Mouse (Mus musculus) kidney, adult 10 weeks (tissue): ENCODE measurements around the gene Fgfr1op2. TPM values are rescaled to one million over a fixed set of nuclear protein-coding genes. Genes with fewer than 3 reads are reported as not detected.

Experiments used
- polyA plus RNA-seq: library from polyadenylated mRNA; stranded (reverse); fragments of 350-450 nt; fragmentation: Illumina TruSeq; extraction: RNeasy Lipid Tissue Mini Kit (QIAGEN cat#74804); gene quantifications from one replicate; pipeline ENCODE4 v1.2.3, GENCODE M21; 2014; ENCODE audit warnings: low read depth, low replicate concordance

Fgfr1op2 gene
- 148 TPM for polyA plus RNA-seq

GRCm38 (mm10) chr6:146576903-146577302, at the start of gene Fgfr1op2:
Fgfr1op2 (plus strand) TSS chr6:146577203.

GRCm38 (mm10) chr6:146577310-146578109, 507 bp downstream of the Fgfr1op2 start, which contains the start of gene Ints13:
Ints13 (minus strand) TSS chr6:146577835.

GRCm38 (mm10) chr6:146642276-146643183, 65.5 kb downstream of the Fgfr1op2 start, which contains the start of the genes Med21 and Tm7sf3:
Med21 (plus strand) TSS chr6:146642547.
Tm7sf3 (minus strand) TSS chr6:146642824.

Other genes starting within 250 kb of the Fgfr1op2 start
- gene Itpr2, start 75.0 kb upstream of the Fgfr1op2 start, polyA plus RNA-seq, result 21.5 TPM
- gene Ints13, start 632 bp downstream of the Fgfr1op2 start, polyA plus RNA-seq, result 86.7 TPM
- 262 TPM for gene Med21, start 65.3 kb downstream of the Fgfr1op2 start, polyA plus RNA-seq
- 56.0 TPM for gene Tm7sf3, start 65.6 kb downstream of the Fgfr1op2 start, polyA plus RNA-seq
- 22.9 TPM for gene Stk38l, start 147.8 kb downstream of the Fgfr1op2 start, polyA plus RNA-seq
- 1.1 TPM for gene Arntl2, start 218.9 kb downstream of the Fgfr1op2 start, polyA plus RNA-seq